Mouse (Mus musculus) stomach, postnatal 0 days (tissue): ENCODE measurements around the gene Tmem82. TPM values are rescaled to one million over a fixed set of nuclear protein-coding genes. Genes with fewer than 3 reads are reported as not detected.

Experiments used
- ATAC-seq: fragments of 200-750 bp; cut with Nextera tagmentation; 2 replicates; pipeline ENCODE4 v1.8.0; 2017; ENCODE audit not compliant: low FRiP score, low TSS enrichment
- DNase-seq: peaks from one replicate; pipeline ENCODE4 v3.0.0-alpha.2; 2016; ENCODE audit warnings: low spot score
- H3K27ac ChIP-seq: fragments of 300-500 bp; sonication (generic); replicated peaks from 2 replicates; pipeline ENCODE4 v1.5.1; 2014; ENCODE audit warnings: mild to moderate bottlenecking, control low read depth
- H3K27me3 ChIP-seq: fragments of 300-500 bp; sonication (generic); 2 replicates; pipeline ENCODE4 v1.6.1; 2014; ENCODE audit warnings: low read length; ENCODE audit not compliant: control insufficient read depth, insufficient read depth
- H3K36me3 ChIP-seq: fragments of 300-500 bp; sonication (generic); 2 replicates; pipeline ENCODE4 v1.6.1; 2014; ENCODE audit warnings: low read length, mixed read lengths; ENCODE audit not compliant: control insufficient read depth, insufficient read depth
- H3K4me1 ChIP-seq: fragments of 300-500 bp; sonication (generic); replicated peaks from 2 replicates; pipeline ENCODE4 v1.6.1; 2014; ENCODE audit warnings: antibody characterized with exemption; ENCODE audit not compliant: control insufficient read depth, insufficient read depth
- H3K4me2 ChIP-seq: fragments of 300-500 bp; sonication (generic); replicated peaks from 2 replicates; pipeline ENCODE4 v1.6.1; 2014; ENCODE audit warnings: low read depth, mild to moderate bottlenecking, control low read depth, moderate library complexity
- H3K4me3 ChIP-seq: fragments of 300-500 bp; sonication (generic); 2 replicates; pipeline ENCODE4 v1.5.1; 2014; ENCODE audit warnings: low read depth, low read length, control low read depth
- H3K9ac ChIP-seq: fragments of 300-500 bp; sonication (generic); 2 replicates; pipeline ENCODE4 v1.6.1; 2014; ENCODE audit warnings: mild to moderate bottlenecking, low read length, control low read depth, mixed read lengths
- H3K9me3 ChIP-seq: fragments of 300-500 bp; sonication (generic); 2 replicates; pipeline ENCODE4 v1.6.1; 2016; ENCODE audit warnings: low read length; ENCODE audit not compliant: control insufficient read depth
- CTCF ChIP-seq: IDR thresholded peaks from 2 replicates; pipeline ENCODE4 v1.5.1; 2016; ENCODE audit warnings: antibody characterized with exemption, low read depth, mild to moderate bottlenecking, moderate library complexity
- EP300 ChIP-seq: optimal IDR thresholded peaks from 2 replicates; pipeline ENCODE3; 2016; ENCODE audit warnings: antibody characterized with exemption
- WGBS: fragments of 180-500 bp; shearing (Covaris S2); extraction: QIAGEN DNeasy Blood & Tissue Kit; methylation state at CpG from one replicate; pipeline ENCODE4 v1.1.7; 2014; 5-methylcytosine and 5-hydroxymethylcytosine counted together
- polyA plus RNA-seq: library from polyadenylated mRNA; unstranded; fragments of >200 nt; fragmentation: Nextera tagmentation; extraction: Ambion mirVana; gene quantifications from 2 replicates; pipeline ENCODE4 v1.2.1, GENCODE M21; 2015

Gene Tmem82
- polyA plus RNA-seq, 1 experiment from 2014 or later, result 2.2 TPM

DNA sequence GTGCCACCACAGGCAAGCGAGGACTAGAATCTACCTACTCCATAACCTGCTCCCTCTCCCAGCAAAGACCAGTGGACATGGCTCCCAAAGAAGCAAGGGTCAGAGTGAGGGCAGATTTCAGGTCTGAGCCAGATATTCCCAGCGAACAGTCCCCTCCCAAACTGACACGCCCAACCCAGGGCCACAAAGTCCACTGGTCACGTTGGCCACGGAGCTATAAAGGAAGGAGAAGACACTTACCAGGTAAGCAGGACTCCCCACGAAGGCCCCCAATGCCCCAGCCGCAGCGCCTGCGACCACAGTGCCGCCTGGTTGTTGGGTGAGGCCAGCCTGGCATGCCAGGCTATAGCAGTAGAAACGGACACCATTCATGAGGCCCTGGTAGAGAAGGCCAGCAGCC, 4.6 kb upstream of the Tmem82 start:
- H3K4me3 ChIP-seq, result no peak overlapping the region
- ATAC-seq, result peak; percentile 45; the same call in 1 of the 2 replicates
- H3K4me1 ChIP-seq, result peaks cover 2% of the 10 kb centered on the region; the same call in 1 of the 2 replicates
- peak overlapping the region; percentile 14; the same call in 1 of the 2 replicates for H3K27ac ChIP-seq
- no peaks in the 10 kb centered on the region for H3K9me3 ChIP-seq
- 81% methylated on average over 11 of the region's 11 CpGs for WGBS
- H3K4me2 ChIP-seq, result no peak overlapping the region
- H3K9ac ChIP-seq, result 0 out of 2 replicates have a peak overlapping the region, but pooled peaks have one; percentile 13
- DNase-seq, result peak; percentile 67
- H3K27me3 ChIP-seq, result no peaks in the 10 kb centered on the region
- no peak for TF ChIP-seq EP300
- TF ChIP-seq CTCF, result no peak
- peaks cover 13% of the 10 kb centered on the region for H3K36me3 ChIP-seq

DNA sequence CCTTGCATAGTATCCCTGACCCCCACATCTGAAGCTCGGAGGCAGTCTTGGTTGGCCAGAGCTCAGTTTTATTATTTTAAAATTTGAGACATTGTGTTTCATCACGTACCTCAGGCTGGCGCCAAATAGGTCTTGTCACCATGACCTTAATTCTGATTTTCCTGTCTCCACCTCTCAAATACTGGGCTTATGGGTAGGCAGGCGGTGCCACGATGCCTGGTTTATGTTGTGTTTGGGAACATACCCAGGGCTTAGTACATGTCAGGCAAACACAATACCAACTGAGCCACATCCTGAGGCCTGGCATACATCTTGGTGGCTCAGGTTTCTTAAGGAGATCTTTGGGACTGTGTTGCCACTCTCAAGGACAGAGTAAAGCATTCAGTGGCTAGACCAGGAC, 4.1 kb upstream of the Tmem82 start:
- 76% methylated on average over 5 of the region's 5 CpGs for WGBS
- Histone ChIP-seq H3K4me2 (no peak overlapping the region), H3K36me3 (peaks cover 10% of the 10 kb centered on the region), H3K4me1 (peaks cover 4% of the 10 kb centered on the region; the same call in 1 of the 2 replicates), H3K4me3 (no peak overlapping the region), H3K27ac (no peak overlapping the region), H3K9me3 (no peaks in the 10 kb centered on the region), H3K27me3 (no peaks in the 10 kb centered on the region), H3K9ac (no peak overlapping the region)
- TF ChIP-seq CTCF (no peak), EP300 (no peak)
- ATAC-seq (no peak), DNase-seq (no peak)

DNA sequence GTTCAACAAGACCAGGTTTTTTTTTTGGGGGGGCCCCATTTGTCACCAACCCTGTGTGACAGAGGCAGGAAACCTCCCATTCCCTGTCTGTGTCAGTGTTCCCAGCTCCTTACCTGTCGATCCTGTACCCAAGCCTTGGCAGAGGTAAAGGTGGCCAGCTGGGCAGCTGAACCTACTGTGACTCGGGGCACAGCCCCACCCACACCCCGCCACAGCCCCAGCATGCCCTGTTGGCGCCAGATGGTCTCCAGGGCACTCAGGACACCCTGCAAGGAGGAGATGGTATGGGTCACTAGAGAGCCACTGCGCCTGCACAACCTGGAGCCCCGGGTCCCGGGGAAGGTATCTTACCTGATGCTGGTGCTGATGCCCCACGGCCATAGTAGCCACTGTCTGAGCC, 3.7 kb upstream of the Tmem82 start:
- Histone ChIP-seq H3K27ac (no peak overlapping the region), H3K9ac (no peak overlapping the region), H3K4me3 (no peak overlapping the region), H3K4me2 (no peak overlapping the region), H3K4me1 (peaks cover 5% of the 10 kb centered on the region; the same call in 1 of the 2 replicates), H3K9me3 (no peaks in the 10 kb centered on the region), H3K27me3 (no peaks in the 10 kb centered on the region), H3K36me3 (peaks cover 8% of the 10 kb centered on the region; the same call in 1 of the 2 replicates)
- TF ChIP-seq EP300 (no peak), CTCF (no peak)
- DNase-seq (peak; percentile 14), ATAC-seq (no peak)
- WGBS, result 82% methylated on average over 8 of the region's 8 CpGs

DNA sequence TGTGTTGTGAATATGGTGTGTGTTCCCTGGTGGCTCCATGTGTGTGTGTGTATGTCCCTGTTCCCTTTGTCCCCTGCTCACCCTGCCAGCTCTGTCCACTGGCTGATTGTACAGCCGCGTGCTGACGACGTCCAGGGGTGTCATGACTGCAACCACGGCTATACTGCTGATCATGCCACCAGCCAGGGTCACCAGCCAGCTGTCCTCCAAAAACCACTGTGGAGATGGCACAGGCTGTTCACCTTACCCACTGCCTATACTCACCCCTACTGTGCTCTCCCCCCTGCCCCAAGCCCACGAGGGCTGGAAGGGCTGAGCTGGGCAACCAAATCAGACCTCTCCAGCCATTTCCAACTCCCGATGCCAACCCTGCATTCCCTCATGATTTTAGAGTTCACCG, 2.9 kb upstream of the Tmem82 start:
- peaks cover 5% of the 10 kb centered on the region; the same call in 1 of the 2 replicates for H3K4me1 ChIP-seq
- ATAC-seq (no peak), DNase-seq (no peak)
- H3K27ac ChIP-seq, result no peak overlapping the region
- no peak overlapping the region for H3K9ac ChIP-seq
- no peak overlapping the region for H3K4me3 ChIP-seq
- 79% methylated on average over 7 of the region's 8 CpGs for WGBS
- TF ChIP-seq EP300 (no peak), CTCF (no peak)
- H3K36me3 ChIP-seq, result peaks cover 4% of the 10 kb centered on the region; the same call in 1 of the 2 replicates
- H3K4me2 ChIP-seq, result no peak overlapping the region
- H3K9me3 ChIP-seq, result no peaks in the 10 kb centered on the region
- no peaks in the 10 kb centered on the region for H3K27me3 ChIP-seq

DNA sequence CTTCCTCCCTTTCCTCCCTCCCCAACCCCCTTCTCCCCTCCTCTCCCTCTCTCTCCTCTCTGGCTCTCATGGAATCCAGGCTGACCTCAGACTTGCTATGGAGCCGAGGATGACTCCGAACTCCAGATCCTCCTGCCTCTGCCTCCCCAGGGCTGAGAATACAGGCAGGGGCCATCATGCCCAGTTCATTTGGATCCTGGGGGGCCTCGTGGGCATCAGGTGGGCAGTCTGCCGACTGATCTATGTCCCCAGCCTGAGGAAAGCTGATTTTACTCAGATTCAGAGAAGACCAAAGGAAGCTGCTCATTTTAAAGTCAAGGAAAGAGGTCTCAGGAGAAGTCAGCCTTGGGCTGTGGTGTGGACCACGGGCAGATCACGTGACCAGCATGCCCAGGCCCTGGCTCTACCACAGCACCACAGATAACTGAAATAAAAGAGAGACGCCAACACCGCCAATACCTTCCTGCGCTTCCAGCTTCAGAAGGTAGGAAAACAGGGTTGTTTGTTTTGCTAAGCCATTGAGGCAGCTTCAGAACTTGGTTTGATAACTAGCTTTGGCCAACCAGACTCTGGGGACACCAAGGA, 958 bp upstream of the Tmem82 start:
- DNase-seq, result no peak
- 0 out of 2 replicates have a peak overlapping the region, but pooled peaks have one; percentile 35 for H3K9ac ChIP-seq
- H3K36me3 ChIP-seq, result no peaks in the 10 kb centered on the region
- H3K4me2 ChIP-seq, result no peak overlapping the region
- WGBS, result 80% methylated on average over 9 of the region's 9 CpGs
- H3K27me3 ChIP-seq, result no peaks in the 10 kb centered on the region
- H3K4me1 ChIP-seq, result peaks cover 5% of the 10 kb centered on the region; the same call in 1 of the 2 replicates
- no peak for ATAC-seq
- TF ChIP-seq CTCF (no peak), EP300 (no peak)
- H3K4me3 ChIP-seq, result no peak overlapping the region
- H3K27ac ChIP-seq, result no peak overlapping the region
- H3K9me3 ChIP-seq, result no peaks in the 10 kb centered on the region

DNA sequence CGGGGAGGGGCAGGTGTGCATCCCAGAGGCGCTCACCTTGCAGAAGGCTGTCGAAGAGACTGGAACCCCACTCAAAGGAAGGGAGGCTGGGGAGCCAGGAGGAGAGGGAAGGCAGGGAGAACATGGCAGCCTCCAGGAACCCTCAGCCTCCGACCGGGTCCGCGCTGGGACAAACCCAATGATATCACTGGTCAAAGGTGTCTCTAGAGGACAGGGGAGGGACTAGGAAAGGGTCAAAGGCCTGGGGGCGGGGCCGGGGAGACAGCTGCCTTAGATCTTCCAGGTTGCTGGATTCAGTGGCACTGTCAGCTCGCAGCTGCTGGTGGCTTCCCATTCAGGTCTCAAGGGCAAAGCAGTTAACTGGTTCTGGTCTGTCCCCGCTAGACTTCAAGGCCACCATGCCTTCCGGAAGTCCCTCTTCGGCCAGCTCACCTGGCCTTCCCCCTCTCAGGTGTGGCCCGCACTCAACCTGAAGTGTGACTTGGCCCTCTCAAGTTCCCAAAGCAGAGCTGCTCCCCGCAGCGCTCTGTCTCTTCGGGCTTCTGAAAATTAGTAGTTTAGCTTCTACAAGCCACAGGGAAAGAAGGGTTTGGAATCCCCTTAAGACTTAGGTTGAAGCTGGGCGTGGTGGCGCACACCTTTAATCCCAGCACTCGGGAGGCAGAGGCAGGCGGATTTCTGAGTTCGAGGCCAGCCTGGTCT, 419 bp downstream of the Tmem82 start:
- ATAC-seq, result peak; percentile 45

More for the DNA sequence above, 419 bp downstream of the Tmem82 start:
- Histone ChIP-seq H3K4me2 (peak overlapping the region; percentile 57), H3K36me3 (no peaks in the 10 kb centered on the region), H3K9ac (peak overlapping the region; percentile 55), H3K4me3 (peak overlapping the region; percentile 24), H3K9me3 (no peaks in the 10 kb centered on the region), H3K27ac (no peak overlapping the region), H3K27me3 (no peaks in the 10 kb centered on the region), H3K4me1 (peaks cover 5% of the 10 kb centered on the region; the same call in 1 of the 2 replicates)
- DNase-seq, result peak; percentile 57
- TF ChIP-seq CTCF, result no peak
- 16% methylated on average over 20 of the region's 22 CpGs for WGBS
